Mouse (Mus musculus) cerebellum, adult 2 months (tissue): ENCODE measurements around the gene Fbxo11.

Experiments used
- CTCF ChIP-seq: fragments of 200-500 bp; IDR thresholded peaks from 2 replicates; pipeline ENCODE4 v1.5.1; 2011; ENCODE audit warnings: low read depth, mild to moderate bottlenecking, control low read depth, low read length, moderate library complexity, borderline replicate concordance; ENCODE audit not compliant: insufficient read depth
- POLR2A ChIP-seq: fragments of 200-500 bp; IDR thresholded peaks from 2 replicates; pipeline ENCODE4 v1.6.1; 2011; ENCODE audit warnings: low read length, control low read depth, borderline replicate concordance; ENCODE audit not compliant: insufficient read depth

DNA sequence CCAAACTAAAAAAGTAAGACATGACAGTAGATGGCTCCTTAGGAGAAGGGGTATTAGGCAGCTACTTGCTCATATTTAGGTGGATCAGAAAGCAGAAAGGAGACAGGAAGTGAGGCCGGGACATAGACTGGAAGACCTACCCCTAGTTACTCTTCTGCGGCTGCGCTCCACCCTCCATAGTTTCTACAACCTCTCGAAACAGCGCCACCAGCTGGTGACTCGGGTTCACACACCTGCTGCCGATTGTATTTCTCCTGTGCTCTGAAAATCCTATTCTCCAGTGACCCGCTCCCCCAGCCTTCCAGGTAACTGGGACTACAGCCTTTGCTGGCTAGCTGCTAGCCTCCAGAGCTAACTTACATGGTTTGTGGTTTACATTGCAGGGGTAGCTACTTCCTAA, 106.8 kb downstream of the Fbxo11 start:
- TF ChIP-seq POLR2A (no peak), CTCF (peak; percentile 25; the same call in 1 of the 2 replicates)
